10 mouse cellular contexts compared by ENCODE assay signal in the genomic region with DNA sequence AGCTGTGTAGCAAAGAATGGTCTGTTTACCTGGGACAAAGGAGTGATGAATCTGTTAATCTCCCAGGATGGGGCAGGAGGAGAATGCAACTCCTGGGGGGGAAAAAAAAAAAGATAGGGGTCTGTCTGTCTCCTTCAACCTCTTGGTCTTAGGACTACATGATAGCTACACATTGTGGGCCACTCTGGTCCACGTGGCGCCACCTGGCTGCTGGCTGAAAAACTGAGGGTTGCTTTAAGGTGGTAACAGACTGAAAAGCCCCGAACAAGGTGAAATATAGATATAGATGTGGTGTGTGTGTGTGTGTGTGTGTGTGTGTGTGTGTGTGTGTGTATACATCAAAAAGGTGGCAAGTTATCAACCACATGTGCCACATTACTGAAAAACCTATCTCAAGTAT.
DNase-seq lines count a peak whose midpoint lies in the region; ATAC-seq and TF ChIP-seq lines count a peak whose summit lies in the region.
"Had no signal": no experiment of that assay in that cellular context is flagged by ENCODE, and none has a peak within 500 bp of the region (broad histone marks: within the 10 kb centered on the region; RNA-seq: fewer than 3 reads in every experiment).

No protein-coding gene starts in this region.

- H3K9me3 ChIP-seq in kidney, postnatal 0 days (replicated peaks; ENCODE audit: low read length) = no peaks in the 10 kb centered on the region
- no peaks in the 10 kb centered on the region for H3K9me3 ChIP-seq in kidney, embryonic 16.5 days (ENCODE audit: low read length)
- no peaks in the 10 kb centered on the region for H3K9me3 ChIP-seq in ES-Bruce4 (replicated peaks; ENCODE audit: control insufficient read depth, insufficient read depth, low read length, poor library complexity, severe bottlenecking)
- H3K9me3 ChIP-seq: limb, embryonic 12.5 days had no signal

- no peak for TF ChIP-seq EP300 in ES-Bruce4 (IDR thresholded peaks at IDR 0.05; ENCODE audit: insufficient read depth, low read depth, low read length)

- H3K4me2 ChIP-seq in kidney, postnatal 0 days (ENCODE audit: low read length) = no peak overlapping the region
- H3K4me2 ChIP-seq in kidney, embryonic 16.5 days (replicated peaks; ENCODE audit: low read depth, low read length) = no peak overlapping the region
- H3K4me2 ChIP-seq: limb, embryonic 12.5 days had no signal

- TF ChIP-seq CTCF in kidney, postnatal 0 days (IDR thresholded peaks at IDR 0.05; ENCODE audit: low read depth) = peak; percentile 72
- peak; percentile 73 for TF ChIP-seq CTCF in ES-Bruce4 (IDR thresholded peaks at IDR 0.05; ENCODE audit: low read depth, low read length)

- H3K27me3 ChIP-seq in kidney, postnatal 0 days (ENCODE audit: insufficient read depth, low read length) = no peaks in the 10 kb centered on the region
- H3K27me3 ChIP-seq in kidney, embryonic 16.5 days (ENCODE audit: insufficient read depth, low read length) = no peaks in the 10 kb centered on the region
- H3K27me3 ChIP-seq in ES-Bruce4 (ENCODE audit: control insufficient read depth, insufficient read depth, low read length, poor library complexity, severe bottlenecking) = no peaks in the 10 kb centered on the region
- H3K27me3 ChIP-seq: limb, embryonic 12.5 days had no signal

- no peak overlapping the region for H3K9ac ChIP-seq in kidney, postnatal 0 days (ENCODE audit: low read depth, low read length)
- no peak overlapping the region for H3K9ac ChIP-seq in kidney, embryonic 16.5 days (replicated peaks; ENCODE audit: low read length)
- no peak overlapping the region for H3K9ac ChIP-seq in ES-Bruce4 (ENCODE audit: low read depth, poor library complexity, severe bottlenecking)
- H3K9ac ChIP-seq: limb, embryonic 12.5 days had no signal

- no peak for ATAC-seq in kidney, postnatal 0 days (replicated peaks; ENCODE audit: low FRiP score, low read depth)
- no peak for ATAC-seq in kidney, embryonic 16.5 days (ENCODE audit: low FRiP score, low TSS enrichment)

- H3K4me3 ChIP-seq in kidney, postnatal 0 days (replicated peaks; ENCODE audit: low read depth, low read length) = no peak overlapping the region
- no peak overlapping the region for H3K4me3 ChIP-seq in kidney, embryonic 16.5 days (ENCODE audit: low read length)
- H3K4me3 ChIP-seq in ES-Bruce4 (ENCODE audit: low read depth, low read length) = no peak overlapping the region
- H3K4me3 ChIP-seq: erythroblast, embryonic 14.5 days; limb, embryonic 12.5 days had no signal

- 33% methylated on average over 3 of the region's 3 CpGs for WGBS in kidney, postnatal 0 days
- WGBS in kidney, embryonic 16.5 days = 23% methylated on average over 3 of the region's 3 CpGs

- no peak overlapping the region for H3K27ac ChIP-seq in kidney, postnatal 0 days
- no peak overlapping the region for H3K27ac ChIP-seq in kidney, embryonic 16.5 days (ENCODE audit: low read length)
- no peak overlapping the region for H3K27ac ChIP-seq in ES-Bruce4 (ENCODE audit: insufficient read depth, low read length)
- H3K27ac ChIP-seq: limb, embryonic 12.5 days had no signal

- TF ChIP-seq POLR2A in ES-Bruce4 (IDR thresholded peaks at IDR 0.05; ENCODE audit: insufficient read depth, low read length) = no peak

- DNase-seq in cerebellum, adult 9-10 months = peak; percentile 26
- DNase-seq in cerebellum, adult 9-11 months = no peak
- peak; percentile 34 for DNase-seq in kidney, postnatal 0 days (ENCODE audit: low spot score)
- peak; percentile 33 for DNase-seq in embryo, embryonic 11 days
- no peak for DNase-seq in spleen, postnatal 4 days (ENCODE audit: low spot score in 2 of 2)
- no peak for DNase-seq in frontal cortex, postnatal 25 days (ENCODE audit: low spot score in 2 of 2)

- no peaks in the 10 kb centered on the region for H3K4me1 ChIP-seq in kidney, postnatal 0 days (replicated peaks; ENCODE audit: insufficient read depth, low read length)
- H3K4me1 ChIP-seq in kidney, embryonic 16.5 days (ENCODE audit: insufficient read depth, low read length) = no peaks in the 10 kb centered on the region
- H3K4me1 ChIP-seq in ES-Bruce4 (ENCODE audit: control insufficient read depth, insufficient read depth, low read length) = no peaks in the 10 kb centered on the region

- H3K36me3 ChIP-seq in kidney, postnatal 0 days (ENCODE audit: insufficient read depth, low read length) = no peaks in the 10 kb centered on the region
- H3K36me3 ChIP-seq in kidney, embryonic 16.5 days (ENCODE audit: insufficient read depth, low read length) = no peaks in the 10 kb centered on the region
- no peaks in the 10 kb centered on the region for H3K36me3 ChIP-seq in ES-Bruce4 (ENCODE audit: control insufficient read depth, insufficient read depth, low read length, poor library complexity, severe bottlenecking)
- H3K36me3 ChIP-seq: limb, embryonic 12.5 days had no signal

Comparison
In these comparisons a context has a peak if more than half of its experiments do, and no peak if none do; other contexts are left out.
1. DNase-seq: peak in cerebellum, adult 9-10 months (single experiment), kidney, postnatal 0 days (single experiment) and embryo, embryonic 11 days (single experiment); none in cerebellum, adult 9-11 months (single experiment), spleen, postnatal 4 days (0 of 2) and frontal cortex, postnatal 25 days (0 of 2).